Mouse (Mus musculus): Measurements from ENCODE around the gene Polrmt.
A peak's percentile ranks its signal among the peaks of the same experiment; 100 is the strongest.
"Not testable (repeated sequence)": the region's sequence is repeated elsewhere in the genome, so short reads cannot be mapped to it uniquely, and the experiment has no call there.

The Polrmt gene

GRCm38 (mm10) chr10:79709307-79709706, 37.1 kb downstream of the Polrmt start:
- no peak for DNase-seq (ENCODE audit: low spot score)

GRCm38 (mm10) chr10:79708668-79709067, 37.7 kb downstream of the Polrmt start:
- no peak for DNase-seq (ENCODE audit: low spot score)

- no peak for DNase-seq (ENCODE audit: low spot score)
Observed at GRCm38 (mm10) chr10:79707759-79708158, 38.6 kb downstream of the Polrmt start.

- DNase-seq (ENCODE audit: low spot score), result no peak
Observed at GRCm38 (mm10) chr10:79707162-79707561, 39.2 kb downstream of the Polrmt start.

GRCm38 (mm10) chr10:79706406-79707094, 39.8 kb downstream of the Polrmt start:
- DNase-seq (ENCODE audit: low spot score), result no peak

GRCm38 (mm10) chr10:79705951-79706350, 40.4 kb downstream of the Polrmt start:
- no peak for DNase-seq (ENCODE audit: low spot score)

DNA sequence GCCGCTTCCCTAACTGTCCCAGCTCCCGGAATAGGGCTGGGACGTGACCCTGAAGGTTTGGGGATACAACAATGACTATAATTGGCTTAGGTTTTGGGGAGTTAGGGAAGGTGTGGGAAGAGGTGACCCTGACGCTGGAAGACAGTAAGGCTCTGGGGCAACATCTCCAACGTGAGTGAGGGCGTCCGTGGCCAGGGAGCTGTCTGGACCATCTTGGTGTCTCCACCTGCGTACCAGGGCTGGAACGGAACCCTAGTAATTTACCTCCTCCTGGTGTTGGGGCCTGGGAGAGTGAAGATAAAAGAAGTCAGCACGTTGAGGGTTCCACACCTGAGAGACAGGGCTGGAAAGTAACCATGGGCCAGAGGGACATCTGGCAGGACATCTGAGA, 41.4 kb downstream of the Polrmt start:
- DNase-seq (ENCODE audit: low spot score), result no peak

DNA sequence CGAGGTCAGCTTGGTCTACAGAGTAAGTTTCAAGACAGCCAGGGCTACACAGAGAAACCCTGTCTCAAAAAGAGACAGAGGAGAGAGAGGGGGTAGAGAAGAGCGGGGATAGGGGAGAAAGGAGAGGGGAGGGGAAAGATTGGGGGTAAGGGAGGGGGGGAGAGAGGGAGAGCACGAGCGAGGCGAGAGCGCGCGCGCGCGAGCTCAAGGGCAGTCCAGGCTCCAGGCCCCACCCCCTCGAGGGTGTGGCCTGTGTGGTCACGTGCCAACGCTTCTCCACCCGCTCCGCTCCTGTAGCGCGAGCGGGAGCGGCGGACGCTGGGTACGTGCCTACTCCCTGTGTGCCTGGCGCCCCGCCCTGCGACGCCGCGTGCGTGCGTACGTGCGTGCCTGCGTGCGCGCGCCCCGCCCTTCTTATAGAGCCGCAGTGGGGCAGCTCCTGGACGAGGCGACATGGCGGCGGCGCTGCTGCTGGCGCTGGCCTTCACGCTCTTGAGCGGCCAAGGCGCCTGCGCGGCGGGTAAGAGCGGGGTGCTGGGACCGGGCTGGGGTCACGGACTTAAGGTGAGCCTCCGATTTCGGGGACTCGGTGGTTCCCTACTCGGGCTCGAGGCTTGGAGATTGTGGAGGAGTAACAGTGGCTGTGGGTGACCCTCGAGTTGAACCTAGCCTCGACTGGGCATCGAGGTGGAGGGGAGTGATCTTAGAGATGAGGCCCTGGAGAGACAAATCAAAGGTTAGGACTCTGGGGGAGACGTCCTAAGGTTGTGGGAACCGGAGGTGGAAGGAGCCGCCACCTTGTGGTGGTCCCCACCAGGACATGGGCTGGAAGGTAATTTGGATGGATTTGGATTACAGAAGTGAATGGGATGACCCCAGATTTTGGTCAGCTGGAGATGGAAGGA, 42.1 kb downstream of the Polrmt start, which contains the start of gene Bsg:
Bsg (plus strand) TSS at position 427 of the 905 bp plus-strand sequence.
- peak; percentile 98 for DNase-seq (ENCODE audit: low spot score)

DNA sequence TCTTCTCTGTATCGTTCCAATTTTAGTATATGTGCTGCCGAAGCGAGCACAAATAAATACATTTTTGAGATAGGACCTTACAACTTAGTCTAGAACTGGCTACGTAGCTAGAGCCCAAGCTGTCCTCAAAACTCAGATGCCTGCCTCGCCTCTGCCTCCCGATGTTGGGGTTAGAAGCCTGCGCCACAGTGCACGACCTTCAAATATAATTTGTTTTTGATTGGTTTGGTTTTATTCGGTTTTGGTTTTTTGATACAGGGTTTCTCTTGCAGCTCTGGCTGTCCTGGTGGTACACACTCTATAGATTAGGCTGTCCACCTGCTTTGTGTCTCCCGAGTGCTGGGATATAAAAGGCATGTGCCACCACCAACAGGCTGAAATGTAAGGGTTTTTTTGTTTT, 42.8 kb downstream of the Polrmt start:
- DNase-seq (ENCODE audit: low spot score), result no peak

GRCm38 (mm10) chr10:79702970-79703369, 43.4 kb downstream of the Polrmt start:
- DNase-seq (ENCODE audit: low spot score), result not testable (repeated sequence)

GRCm38 (mm10) chr10:79701443-79702129, 44.8 kb downstream of the Polrmt start:
- DNase-seq (ENCODE audit: low spot score), result no peak

DNA sequence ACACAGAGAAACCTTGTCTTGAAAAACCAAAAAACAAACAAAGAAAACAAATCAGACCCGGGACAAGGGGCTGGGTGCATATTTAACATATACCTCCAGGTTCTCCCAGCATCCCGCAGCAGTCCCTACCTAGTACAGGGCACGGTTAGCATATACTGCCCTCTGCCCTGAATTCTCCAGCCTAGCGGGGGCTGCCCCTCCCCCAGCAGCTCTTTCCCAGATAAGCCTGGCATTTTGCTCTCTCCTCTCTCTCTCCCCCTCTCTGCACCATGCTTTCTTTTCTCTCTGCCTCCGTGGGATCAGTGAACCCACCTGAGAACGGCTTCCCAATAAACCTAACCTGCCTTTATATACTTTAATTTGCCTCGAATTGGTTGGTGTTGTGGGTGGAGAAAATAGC, 45.7 kb downstream of the Polrmt start:
- no peak for DNase-seq (ENCODE audit: low spot score)

- no peak for DNase-seq (ENCODE audit: low spot score)
Observed at GRCm38 (mm10) chr10:79698459-79698858, 47.9 kb downstream of the Polrmt start.

DNA sequence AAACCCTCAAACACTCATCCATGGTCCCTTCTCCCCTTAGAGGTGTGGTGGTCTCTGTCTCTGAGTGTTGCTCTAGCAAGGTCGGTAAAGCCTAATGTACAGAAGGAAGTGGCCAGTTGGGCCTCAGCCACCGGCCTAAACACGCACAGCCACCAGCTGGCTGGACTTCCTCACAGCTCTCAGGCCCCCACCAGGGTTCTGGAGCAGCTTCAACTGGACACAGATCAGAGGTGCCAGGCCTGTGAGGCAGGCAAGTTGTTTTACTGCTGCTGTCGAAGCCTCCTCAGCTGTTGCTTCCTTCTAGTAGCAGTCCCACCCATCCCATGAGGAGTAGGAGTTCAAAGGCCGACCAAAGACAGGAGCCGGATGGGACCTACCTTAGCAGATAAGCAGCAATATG, 48.5 kb downstream of the Polrmt start:
- DNase-seq (ENCODE audit: low spot score), result no peak

- DNase-seq (ENCODE audit: low spot score), result no peak
Observed at GRCm38 (mm10) chr10:79696129-79696651, 50.2 kb downstream of the Polrmt start.

GRCm38 (mm10) chr10:79695231-79696128, 50.9 kb downstream of the Polrmt start:
- peak; percentile 47 for DNase-seq (ENCODE audit: low spot score)

DNA sequence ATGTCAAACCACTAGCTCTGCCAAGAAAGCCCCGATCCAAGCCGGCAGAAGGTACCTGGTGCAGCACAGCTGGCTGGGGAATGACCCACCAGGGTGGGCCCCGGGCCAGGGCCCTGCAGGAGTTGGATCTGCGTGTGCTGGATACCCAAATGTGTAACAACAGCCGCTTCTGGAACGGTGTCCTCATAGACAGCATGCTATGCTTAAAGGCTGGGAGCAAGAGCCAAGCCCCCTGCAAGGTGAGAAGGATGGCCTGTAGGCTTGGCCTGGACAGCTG, 52.1 kb downstream of the Polrmt start:
- no peak for DNase-seq (ENCODE audit: low spot score)

DNA sequence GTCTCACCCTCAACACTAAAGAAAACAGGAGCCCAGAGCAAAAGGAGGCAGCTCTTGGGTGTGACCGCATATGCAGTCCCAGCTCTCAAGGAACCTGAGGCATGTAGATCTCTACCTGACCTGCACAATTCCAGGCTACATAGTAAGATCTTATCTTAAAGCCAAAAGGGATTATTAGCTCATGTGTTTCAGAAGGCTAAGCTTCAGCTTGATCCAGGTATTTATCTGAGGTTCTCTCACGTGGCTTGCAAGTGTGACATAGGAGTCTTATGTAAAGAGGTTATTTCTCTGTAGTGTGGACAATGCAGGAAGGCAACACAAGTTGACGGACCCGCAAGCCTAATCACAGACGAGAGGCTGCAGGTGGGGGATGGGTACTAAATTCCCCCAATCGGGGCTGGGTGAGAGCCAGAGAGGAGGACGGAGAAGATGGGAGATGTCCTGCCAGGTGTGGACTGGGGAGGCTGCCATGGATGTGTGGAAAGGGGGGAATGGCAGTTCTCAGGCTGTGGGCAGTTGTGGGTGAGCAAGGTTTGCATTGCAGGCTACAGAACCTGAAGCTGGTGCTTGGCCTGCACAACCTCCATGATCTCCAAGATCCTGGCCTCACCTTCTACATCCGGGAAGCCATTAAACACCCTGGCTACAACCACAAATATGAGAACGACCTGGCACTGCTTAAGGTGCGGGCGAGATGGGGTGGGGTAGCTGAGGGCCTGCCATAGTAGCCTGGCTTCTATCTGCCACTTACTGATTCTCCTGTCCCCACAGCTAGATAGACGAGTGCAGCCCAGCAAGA, 52.6 kb downstream of the Polrmt start:
- no peak for DNase-seq (ENCODE audit: low spot score)

- DNase-seq (ENCODE audit: low spot score), result no peak
Observed at GRCm38 (mm10) chr10:79691986-79692548, 54.3 kb downstream of the Polrmt start.

DNA sequence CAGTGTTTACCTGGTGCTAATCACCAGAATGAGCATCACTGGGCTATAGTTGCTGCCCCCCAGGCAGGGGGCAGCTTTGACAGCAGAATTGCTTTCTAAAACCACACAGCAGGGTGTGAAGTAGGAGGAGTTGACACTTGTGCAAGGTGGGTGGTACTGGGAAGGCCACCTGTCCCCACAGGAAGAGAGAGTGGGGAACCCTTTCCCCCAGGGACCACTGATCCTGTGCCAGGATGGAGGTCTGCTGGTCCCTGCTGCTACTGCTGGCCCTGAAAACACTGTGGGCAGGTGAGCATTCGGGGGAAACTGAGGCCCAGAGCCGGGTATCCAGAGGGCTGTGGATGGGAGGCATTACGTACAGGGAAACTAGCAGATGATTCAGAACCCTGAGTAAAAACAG, 57.2 kb downstream of the Polrmt start:
- no peak for DNase-seq (ENCODE audit: low spot score)

Data from ovary, postnatal 14 days (tissue).